Mouse (Mus musculus) right cerebral cortex, postnatal 4 days (tissue): ENCODE results near the gene Fabp6.

Experiments used
- DNase-seq: peaks from one replicate; pipeline ENCODE4 v3.0.0-alpha.2; 2022

The Fabp6 gene

DNA sequence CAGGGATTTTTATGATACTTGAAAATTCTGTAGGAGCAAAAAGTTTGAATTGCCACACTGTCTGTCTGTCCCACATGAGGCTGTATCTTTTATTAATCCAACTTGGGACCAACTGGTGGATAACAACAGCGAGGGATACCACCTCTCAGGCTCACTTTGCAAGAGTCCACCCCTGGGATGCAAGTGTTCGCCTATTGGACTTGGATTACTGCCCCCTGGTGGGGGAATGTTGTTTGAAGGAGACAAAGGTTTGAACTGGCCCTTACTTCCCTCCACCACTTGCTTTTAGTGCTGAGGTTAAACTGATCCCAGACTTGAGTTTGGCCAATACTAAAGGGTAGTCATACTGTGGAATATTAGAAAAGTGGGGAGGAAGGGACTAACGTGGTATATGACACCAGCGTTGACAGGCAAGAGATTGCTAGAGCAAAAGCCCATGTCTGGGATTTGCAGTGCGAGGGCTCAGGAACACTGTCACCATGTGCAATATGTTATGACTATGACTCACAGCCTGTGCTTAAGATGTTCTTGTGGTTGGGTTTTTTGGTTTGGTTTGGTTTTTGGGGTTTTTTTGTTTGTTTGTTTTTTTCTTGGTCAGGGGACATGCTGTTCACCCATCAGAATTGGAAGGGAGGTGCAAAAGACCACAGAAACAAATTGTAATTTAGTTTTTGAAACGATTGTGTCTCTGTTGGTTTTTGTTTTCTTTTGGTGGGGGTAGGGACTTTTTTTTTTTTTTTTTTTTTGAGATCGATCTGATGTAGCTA lies 14.8 kb downstream of the Fabp6 start, which contains the start of gene 4933415A04Rik:
4933415A04Rik (plus strand) TSS at position 717 of the 767 bp plus-strand sequence.
- DNase-seq = peak; percentile 69

DNA sequence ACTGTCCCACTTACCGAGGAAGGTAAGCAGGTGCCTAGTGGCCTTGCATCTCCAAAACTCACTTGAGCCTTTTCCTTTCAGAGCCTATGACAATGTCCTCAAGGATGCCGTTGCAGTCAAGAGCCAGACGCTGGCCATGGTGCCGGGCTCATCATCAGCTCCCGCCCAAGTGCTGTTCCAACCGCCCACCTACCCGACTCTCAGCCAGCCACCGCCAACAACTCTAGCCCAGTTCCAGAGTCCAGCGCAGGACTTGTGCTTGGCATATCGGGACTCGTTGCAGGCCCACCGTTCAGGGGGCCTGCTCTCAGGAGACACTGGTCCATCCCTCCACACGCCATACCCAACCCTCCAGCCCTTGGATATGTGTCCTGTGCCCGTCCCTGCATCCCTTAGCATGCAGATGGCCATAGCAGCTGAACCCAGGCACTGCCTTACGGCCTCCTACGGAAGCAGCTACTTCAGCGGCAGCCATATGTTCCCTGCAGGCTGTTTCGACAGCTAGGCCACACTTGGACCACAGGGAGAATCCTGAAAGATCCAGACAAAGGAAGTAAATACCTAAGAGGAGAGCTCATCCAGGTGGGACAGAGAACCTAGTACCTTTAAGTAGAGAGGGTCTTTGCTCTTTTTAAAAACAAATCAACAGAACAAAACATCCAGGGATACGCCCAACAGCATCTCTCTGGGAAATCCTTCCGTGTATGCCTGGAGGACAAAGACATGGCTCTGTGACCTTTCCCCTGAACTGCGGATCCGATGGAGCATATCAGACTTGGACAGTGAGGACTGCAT lies 15.9 kb downstream of the Fabp6 start:
- DNase-seq = no peak

DNA sequence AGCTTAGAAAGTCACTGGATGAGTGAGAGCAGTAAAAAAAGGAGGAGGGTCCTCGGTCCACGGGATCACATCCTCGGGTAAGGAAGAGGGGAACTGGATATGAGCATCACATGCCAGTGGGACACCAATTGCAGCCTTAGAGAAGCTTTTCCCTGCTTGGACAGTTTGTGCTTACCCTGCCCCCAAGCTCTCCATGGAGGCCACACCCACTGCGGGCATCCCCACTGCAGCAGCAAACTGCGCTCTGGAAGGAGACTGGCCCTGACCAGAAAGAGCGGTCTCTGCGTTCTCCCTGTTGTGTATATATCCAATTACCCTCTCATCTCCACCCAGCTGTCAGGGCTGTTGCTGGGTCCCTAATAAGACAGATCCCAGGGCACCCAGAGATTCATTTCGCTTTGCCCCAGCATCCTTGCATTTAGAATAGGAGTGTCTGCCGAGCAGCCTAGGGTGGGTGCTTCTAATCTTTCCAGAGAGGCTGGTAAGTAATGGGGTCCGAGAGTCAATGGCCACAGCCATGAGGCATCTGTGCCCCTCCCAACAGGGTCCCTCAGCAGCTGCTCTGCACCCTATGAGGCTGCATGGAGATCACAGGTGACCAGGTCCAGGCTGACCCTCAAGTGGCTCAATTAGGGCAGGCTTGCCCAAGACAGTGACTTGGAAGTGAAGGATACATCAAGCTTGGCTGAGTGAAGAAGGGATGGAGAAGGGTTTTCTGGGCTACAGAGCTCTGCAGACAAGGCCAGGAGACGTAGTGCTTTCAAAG lies 23.4 kb downstream of the Fabp6 start:
- DNase-seq = no peak

DNA sequence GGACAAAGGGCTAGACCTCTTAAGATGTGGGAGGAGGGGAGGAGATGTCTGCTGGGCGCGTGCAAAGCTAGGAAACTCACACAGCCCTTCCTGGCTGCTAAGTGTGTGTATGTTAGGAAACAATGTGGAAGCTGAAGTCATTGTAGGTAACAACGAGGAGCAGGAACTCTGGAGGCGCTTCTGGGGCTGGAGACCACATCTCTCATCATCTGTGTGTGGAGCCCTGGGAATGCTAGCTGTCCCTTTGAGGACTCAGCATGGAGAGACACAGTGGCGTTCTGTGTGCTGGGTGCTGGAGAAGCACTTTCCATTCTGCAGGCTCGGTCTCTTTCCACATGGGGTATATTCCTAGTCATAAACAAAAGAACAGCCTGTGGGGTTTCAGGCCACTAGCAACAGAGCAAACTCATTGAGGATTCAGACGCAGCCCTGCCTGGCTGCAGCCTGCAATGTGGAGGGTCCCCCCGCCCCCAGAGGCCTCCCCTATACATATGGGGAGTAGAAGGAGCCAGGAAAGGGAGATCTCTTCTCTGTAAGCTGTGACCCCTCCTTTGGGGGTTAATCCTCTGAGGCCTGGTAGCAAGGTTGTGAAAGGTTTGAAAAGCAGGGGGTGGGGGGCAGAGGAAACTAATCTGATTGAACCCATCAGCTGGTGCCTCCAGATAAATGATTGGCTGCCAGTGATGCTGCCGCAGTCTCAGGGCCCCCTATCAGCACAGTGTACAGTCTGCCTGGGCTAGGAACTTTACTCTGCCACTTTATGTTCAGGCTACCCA lies 25.8 kb downstream of the Fabp6 start:
- DNase-seq = no peak

DNA sequence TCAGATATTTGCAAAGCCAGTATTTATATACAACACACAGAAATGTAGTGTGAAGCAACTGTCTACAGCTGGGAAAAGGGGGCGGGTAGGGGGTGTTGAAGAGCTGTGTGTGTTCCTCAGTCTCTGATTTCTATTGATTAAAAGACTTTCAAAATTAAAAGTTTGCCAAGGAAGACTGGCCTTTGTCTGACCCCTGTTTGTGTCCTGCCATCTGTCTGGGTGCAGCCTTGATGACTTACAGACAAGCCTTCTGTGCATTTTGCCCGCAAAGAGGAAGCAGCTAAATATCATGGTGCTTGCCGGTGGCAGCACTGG lies 26.3 kb downstream of the Fabp6 start:
- no peak for DNase-seq

DNA sequence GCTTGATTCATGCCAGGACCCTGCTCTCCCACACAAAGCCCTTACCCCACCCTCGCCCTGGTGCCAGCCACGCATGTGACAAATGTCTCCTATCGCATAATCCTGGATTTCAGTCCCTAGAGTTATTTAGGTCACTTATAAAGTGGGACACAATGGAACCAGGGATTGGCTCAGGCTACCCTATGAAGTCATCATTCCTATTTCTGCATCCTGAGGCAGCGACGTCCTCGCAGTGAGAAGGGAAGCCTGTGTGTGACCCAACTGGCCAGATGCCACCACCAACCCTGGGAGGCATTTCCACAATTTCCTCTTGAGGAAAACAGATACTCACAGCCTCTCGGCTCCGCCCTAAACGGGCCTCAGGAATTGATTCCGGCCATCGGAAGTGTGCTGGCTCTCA lies 31.7 kb downstream of the Fabp6 start:
- DNase-seq = peak; percentile 56

DNA sequence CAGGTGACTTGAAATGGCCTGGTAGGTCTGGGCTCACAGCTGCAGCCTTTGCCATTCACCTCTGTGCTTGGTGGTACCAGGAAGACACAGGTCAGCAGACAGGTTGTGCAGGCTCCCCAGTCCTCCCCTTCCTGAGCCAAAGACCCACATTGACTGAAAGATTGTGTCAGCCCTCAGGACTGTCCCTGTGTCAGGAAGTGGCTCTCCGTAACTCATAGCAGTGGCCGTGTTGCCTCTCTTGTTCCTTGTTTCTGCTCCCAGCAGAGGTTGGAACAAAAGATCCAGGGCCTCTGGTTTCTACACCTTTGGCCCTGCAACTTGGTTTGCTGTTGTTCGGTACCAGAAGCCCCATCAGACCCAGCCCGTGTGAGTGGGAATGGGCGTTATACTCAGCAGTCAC lies 32.2 kb downstream of the Fabp6 start:
- no peak for DNase-seq

DNA sequence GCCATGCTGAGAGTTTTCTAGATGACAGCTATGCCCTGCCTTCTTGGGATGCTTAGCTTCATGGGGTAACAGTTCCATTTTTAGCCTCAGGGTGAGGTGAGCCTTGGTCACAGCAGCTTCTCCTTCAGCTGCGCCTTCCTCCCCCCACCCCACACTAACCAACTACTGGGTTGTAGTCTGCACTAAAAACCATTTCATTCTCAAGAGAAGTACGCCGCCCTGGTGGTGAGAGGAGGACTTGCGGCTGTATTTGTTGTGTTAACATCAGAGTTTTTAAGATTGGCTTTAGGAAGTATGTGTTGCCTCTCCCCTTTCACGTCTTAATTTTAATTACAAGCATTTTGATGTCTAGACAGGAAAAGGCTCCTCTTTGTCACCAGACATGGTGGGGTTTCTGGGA lies 33.1 kb downstream of the Fabp6 start:
- DNase-seq = no peak

DNA sequence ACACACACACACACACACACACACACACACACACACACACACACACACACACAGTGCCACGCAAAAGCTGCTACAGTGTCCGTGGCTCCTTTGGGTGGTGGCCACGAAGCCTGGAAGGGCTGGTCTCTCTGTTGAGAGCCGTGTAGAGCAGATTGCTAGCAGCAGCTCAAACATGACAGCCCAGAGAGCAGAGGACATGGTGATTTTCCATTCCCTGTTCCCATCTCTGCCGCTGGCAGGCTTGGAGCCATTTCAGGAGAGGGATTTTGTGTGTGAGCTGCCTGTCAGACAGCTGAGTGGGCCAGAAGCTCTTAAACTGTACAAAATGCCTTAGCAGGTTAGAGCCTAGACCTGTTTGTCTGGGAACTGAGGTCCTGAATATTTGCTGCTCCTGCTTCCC lies 34.6 kb downstream of the Fabp6 start:
- DNase-seq = no peak

DNA sequence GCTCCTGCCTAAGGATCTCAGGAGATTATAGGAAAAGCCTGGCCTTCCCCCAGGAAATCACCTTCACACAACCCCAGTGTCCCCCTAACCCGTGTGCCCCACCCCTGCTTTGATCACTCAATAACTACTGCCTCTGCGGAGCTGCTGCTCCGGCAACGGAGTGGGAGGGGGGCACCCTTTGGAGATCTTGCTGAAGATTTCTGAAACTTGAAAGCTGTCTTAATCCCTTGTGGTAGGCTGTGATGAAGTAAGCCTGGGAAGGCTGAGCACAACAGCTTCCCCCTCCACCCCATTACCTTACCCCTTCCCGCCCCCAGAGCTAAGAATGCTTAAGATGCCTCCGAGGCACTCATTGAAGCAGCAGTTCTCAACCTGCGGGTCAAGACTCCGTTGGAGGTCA lies 35.5 kb downstream of the Fabp6 start:
- DNase-seq = no peak

DNA sequence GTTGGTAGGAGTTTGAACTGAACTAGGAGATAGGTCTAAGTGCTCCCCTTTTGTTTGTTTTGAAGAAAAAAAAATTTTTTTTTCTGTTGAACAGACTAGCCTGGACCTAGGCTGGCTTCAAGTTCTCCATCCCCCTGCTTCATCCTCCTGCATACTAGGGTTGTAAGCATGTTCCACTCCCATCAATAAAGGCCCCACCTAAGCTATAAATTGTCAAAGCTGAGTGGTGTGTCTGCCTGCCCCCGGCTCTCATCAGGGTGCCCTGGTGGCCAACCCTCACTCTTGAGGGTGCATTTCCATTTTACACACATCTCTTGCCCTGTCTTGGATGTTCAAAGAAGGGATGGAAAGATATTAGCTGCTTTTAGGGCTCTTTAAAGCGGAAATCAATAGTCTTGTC lies 35.9 kb downstream of the Fabp6 start:
- DNase-seq = no peak

DNA sequence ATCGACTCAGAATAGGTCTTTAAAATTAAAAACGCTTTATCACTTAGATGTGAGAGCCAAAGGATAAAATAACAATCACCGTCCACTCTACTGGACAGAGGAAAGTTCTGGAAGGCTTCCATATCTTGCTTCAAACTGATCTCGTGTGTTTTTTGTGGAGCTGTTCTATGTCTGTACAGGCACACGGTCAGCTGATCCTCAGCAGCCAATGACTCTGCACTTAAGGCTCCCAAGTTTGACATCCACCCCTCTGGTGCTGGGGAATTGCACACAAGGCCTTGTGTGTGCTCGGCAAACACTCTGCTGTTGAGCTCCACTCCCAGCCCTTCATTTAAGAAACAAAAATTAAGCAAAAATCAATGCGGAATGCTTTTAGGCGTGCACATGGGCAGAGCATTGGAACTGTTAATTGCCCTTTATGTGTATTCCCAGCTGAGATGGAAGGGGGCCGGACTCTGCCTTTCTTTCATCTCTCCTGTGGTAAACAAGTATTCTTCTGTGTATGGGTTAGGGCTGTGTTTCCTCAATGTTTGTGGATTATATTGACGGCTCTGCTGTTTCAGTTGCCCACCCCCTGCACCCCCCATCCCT lies 37.6 kb downstream of the Fabp6 start:
- no peak for DNase-seq

DNA sequence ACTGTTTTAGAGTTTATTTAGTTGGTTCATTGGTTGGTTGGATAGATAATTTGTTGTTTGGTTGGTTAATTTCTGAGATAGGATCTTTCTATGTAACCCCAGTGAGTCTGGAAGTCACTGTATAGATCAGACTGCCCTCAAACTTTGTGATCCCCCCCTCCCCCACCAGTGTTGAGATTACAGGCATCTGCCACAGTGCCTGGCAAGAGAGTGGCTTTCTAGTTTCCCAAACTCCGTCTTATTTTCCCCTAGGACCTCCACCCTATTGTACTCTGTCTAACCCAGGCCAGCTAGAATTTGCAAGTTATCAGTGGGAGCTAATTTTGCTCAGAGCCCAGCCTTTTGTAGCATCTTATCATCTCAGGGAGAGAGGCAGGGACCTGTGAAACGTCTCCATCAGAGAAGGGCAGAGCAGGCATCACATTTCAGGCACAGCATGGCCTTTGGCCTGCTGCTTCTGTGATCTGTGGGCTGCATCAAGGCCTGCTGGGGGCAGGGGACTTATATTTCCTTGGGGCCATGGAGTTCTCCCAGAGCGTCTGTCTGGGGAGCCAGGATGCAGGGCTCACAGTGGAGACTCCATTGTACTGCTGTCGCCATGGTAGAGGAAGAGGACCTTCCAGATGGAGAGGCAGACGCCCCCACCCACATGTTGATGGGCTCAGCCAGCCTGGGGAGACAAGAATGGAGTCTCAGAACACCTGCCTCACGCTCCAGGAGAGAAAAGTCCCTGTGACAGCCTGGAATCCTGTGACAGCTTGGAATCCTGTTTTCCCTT lies 41.6 kb downstream of the Fabp6 start:
- no peak for DNase-seq

DNA sequence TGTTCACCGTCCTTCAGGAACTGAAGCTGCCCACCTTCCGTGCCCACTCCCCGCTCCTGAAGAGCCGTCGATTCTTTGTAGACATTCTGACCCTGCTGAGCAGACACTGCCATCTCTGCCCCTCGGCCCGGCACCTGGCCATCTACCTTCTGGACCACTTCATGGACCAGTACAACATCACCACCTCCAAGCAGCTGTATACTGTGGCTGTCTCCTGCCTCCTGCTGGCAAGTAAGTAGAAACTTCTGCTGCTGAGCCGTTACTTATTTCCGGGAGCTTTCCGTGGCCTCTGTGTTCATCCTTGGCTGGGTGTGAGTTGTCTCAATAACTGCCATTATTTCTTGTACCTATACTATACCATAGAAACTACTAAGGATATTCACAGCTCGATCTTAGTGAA lies 44.8 kb downstream of the Fabp6 start:
- no peak for DNase-seq

DNA sequence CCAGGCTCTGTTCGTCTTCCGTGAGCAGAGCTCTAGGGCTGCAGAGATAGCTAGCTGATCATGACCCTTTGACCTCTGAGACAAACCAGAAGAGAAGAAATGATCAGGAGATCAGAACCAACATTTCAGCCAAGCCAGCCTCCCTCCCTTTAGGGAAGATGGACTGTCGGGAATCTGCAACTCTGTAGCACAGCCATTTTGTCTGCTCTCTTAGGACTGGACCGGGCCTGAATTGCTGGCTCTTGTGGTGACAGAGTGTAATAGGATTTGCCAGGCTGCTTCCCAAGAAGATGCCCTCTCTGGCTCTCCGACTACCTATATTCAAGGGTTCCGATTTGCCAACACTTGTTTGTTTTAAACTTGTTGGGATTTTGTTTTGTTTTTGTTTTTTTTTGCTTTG lies 48.7 kb downstream of the Fabp6 start:
- no peak for DNase-seq

DNA sequence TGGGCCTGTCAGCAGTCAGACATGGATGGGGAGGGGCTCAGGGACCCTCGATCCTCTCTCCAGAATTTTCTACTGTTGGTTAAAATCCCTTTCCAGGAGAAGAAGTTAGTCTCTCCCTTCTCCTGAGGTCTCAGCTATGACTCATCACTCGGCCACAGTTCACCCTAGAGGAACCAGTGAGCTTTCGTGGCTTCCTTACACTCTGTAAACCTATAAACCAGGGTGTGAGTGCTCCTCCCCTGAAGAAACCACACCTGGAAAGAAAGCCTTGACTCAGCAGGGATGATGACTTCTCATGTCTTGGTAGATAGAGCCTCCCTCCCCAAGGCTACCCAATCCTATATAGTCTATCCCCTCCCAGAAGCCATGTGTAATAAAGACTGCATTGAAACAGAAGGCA lies 49.6 kb downstream of the Fabp6 start:
- DNase-seq = no peak

DNA sequence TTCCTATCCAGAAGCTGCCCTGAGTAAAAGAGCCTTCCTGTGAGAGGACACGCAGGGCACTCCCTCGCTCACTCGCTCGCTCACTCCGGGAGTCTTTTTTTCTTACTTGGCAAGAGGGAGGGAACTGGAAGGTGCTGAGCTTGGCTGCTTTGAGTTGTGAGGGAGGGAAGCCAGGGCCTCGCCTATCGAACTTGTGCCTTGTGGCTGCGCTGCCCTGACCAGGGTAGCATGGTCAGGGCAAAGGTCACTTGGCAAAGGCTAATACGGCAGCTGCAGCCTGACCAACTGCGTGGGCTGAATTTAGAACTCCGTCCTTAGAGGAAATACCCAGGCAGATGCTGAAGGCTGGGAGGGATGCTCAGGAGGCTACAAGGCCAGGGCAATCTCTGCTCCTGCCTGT lies 51.6 kb downstream of the Fabp6 start:
- DNase-seq = no peak

DNA sequence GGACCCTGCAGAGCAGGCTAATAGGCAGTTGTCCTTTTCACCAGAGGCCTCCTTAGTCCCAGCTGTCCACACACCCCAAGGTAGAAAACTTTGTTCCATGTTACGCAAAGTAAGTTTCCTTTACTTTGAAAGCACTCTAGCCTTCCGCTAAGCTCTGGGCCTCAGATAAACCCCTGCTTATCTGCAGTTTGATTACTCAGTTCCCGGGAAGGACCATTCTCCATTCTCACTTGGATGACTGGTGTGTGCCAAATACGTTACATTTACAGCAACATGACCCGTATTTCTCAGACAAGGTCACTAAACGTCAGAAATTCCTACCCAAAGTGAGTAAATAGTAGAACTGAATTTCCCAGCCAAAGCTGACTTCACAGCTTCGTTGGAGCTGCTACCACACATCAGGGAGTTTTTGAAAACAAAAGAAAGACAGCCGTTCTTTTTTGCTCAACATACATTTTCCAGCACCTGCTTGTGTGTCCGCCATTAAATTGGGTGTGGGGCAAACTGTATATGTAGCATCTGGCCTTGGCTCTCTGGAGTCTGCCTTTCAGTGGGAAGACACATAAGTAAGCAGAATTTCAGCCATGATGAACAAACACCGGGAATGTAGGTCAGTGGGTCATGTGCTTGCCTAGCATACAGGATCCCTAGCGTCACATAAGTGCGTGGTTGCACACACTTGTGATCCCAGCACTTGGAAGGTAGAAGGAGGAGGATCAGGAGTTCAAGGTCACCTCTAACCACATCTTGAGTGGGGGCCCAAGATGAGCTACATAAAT lies 52.5 kb downstream of the Fabp6 start:
- DNase-seq = no peak

DNA sequence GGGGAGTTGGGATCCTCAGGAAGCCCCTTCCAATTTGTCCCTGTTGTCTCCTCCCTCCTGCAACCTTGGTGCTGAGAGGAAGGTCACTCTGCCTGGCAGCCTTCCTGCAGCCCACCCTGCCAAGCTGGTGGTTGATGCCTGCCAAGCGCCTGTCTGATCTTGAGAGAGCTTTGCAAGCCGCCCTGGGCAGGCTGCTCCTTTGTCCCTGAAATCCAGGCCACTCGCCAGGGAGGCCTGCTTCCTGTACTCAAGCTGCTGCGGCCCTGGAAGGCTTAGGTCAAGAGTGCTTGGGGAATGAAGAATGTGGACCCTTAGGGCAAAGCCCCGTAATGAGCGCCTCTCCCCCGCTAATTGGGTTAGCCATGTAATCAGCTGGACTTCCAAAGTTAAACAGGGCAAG lies 53.2 kb downstream of the Fabp6 start:
- DNase-seq = peak; percentile 62

DNA sequence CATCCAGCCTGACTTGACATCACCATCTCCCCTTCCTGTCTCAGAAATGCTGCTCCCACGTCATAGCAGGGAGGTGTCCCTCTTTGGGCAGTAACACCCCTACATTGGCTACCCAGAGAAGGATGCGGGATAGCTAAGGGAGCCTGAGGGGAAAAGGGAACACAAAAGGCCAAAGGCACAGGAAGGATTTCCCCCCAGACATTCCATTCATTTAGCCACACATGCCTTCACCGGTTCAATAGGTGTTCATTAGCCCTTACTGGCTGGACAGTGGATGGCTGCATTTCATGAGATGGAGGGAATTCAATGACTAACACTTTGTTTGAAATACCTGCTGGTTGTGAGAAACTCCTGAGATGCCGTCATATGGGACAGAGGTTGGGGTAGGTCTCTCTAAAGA lies 54.7 kb downstream of the Fabp6 start:
- DNase-seq = no peak
